Mouse (Mus musculus): Measurements from ENCODE around the gene Ptpro. TPM values are rescaled to one million over a fixed set of nuclear protein-coding genes. Genes with fewer than 3 reads are reported as not detected.

The Ptpro gene
- polyA plus RNA-seq, 1 experiment from 2014 or later, result 16.0 TPM

- H3K27ac ChIP-seq (ENCODE audit: low read depth, low read length), result no peak overlapping the region
- DNase-seq (ENCODE audit: low spot score) (no peak), ATAC-seq (ENCODE audit: low FRiP score) (no peak)
- no peak overlapping the region for H3K9ac ChIP-seq (ENCODE audit: low read depth, low read length)
- H3K4me1 ChIP-seq (replicated peaks; ENCODE audit: control insufficient read depth, insufficient read depth, low read length), result no peaks in the 10 kb centered on the region
- 71% methylated on average over 4 of the region's 4 CpGs for WGBS
- no peaks in the 10 kb centered on the region for H3K9me3 ChIP-seq (ENCODE audit: control insufficient read depth, low read length)
- no peak overlapping the region for H3K4me3 ChIP-seq (ENCODE audit: low read depth, low read length)
- H3K36me3 ChIP-seq (ENCODE audit: control insufficient read depth, insufficient read depth, low read length), result no peaks in the 10 kb centered on the region
- no peak overlapping the region for H3K4me2 ChIP-seq (replicated peaks; ENCODE audit: low read depth, low read length)
- no peaks in the 10 kb centered on the region for H3K27me3 ChIP-seq (ENCODE audit: control insufficient read depth, insufficient read depth, low read length)
Observed at GRCm38 (mm10) chr6:137315265-137315664, 63.1 kb downstream of the Ptpro start.

GRCm38 (mm10) chr6:137316358-137316757 is 64.2 kb downstream of the Ptpro start:
- H3K4me2 ChIP-seq (replicated peaks; ENCODE audit: low read depth, low read length), result no peak overlapping the region
- no peak overlapping the region for H3K27ac ChIP-seq (ENCODE audit: low read depth, low read length)
- H3K4me3 ChIP-seq (ENCODE audit: low read depth, low read length), result no peak overlapping the region
- H3K9me3 ChIP-seq (ENCODE audit: control insufficient read depth, low read length), result no peaks in the 10 kb centered on the region
- 93% methylated on average over 6 of the region's 6 CpGs for WGBS
- DNase-seq (ENCODE audit: low spot score) (no peak), ATAC-seq (ENCODE audit: low FRiP score) (no peak)
- H3K27me3 ChIP-seq (ENCODE audit: control insufficient read depth, insufficient read depth, low read length), result no peaks in the 10 kb centered on the region
- H3K4me1 ChIP-seq (replicated peaks; ENCODE audit: control insufficient read depth, insufficient read depth, low read length), result no peaks in the 10 kb centered on the region
- H3K9ac ChIP-seq (ENCODE audit: low read depth, low read length), result no peak overlapping the region
- H3K36me3 ChIP-seq (ENCODE audit: control insufficient read depth, insufficient read depth, low read length), result no peaks in the 10 kb centered on the region

- H3K4me2 ChIP-seq (replicated peaks; ENCODE audit: low read depth, low read length), result no peak overlapping the region
- no peaks in the 10 kb centered on the region for H3K27me3 ChIP-seq (ENCODE audit: control insufficient read depth, insufficient read depth, low read length)
- no peak for ATAC-seq (ENCODE audit: low FRiP score)
- no peaks in the 10 kb centered on the region for H3K9me3 ChIP-seq (ENCODE audit: control insufficient read depth, low read length)
- no peak overlapping the region for H3K4me3 ChIP-seq (ENCODE audit: low read depth, low read length)
- DNase-seq (ENCODE audit: low spot score), result no peak
- no peak overlapping the region for H3K27ac ChIP-seq (ENCODE audit: low read depth, low read length)
- no peaks in the 10 kb centered on the region for H3K36me3 ChIP-seq (ENCODE audit: control insufficient read depth, insufficient read depth, low read length)
- H3K4me1 ChIP-seq (replicated peaks; ENCODE audit: control insufficient read depth, insufficient read depth, low read length), result no peaks in the 10 kb centered on the region
- WGBS, result 94% methylated on average over 6 of the region's 6 CpGs
- H3K9ac ChIP-seq (ENCODE audit: low read depth, low read length), result no peak overlapping the region
Observed at GRCm38 (mm10) chr6:137317509-137317908, 65.4 kb downstream of the Ptpro start.

GRCm38 (mm10) chr6:137318242-137318861 is 66.2 kb downstream of the Ptpro start:
- H3K9me3 ChIP-seq (ENCODE audit: control insufficient read depth, low read length), result no peaks in the 10 kb centered on the region
- DNase-seq (ENCODE audit: low spot score), result no peak
- no peaks in the 10 kb centered on the region for H3K36me3 ChIP-seq (ENCODE audit: control insufficient read depth, insufficient read depth, low read length)
- no peak overlapping the region for H3K9ac ChIP-seq (ENCODE audit: low read depth, low read length)
- H3K4me1 ChIP-seq (replicated peaks; ENCODE audit: control insufficient read depth, insufficient read depth, low read length), result no peaks in the 10 kb centered on the region
- no peak overlapping the region for H3K4me2 ChIP-seq (replicated peaks; ENCODE audit: low read depth, low read length)
- ATAC-seq (ENCODE audit: low FRiP score), result no peak
- no peak overlapping the region for H3K27ac ChIP-seq (ENCODE audit: low read depth, low read length)
- H3K4me3 ChIP-seq (ENCODE audit: low read depth, low read length), result no peak overlapping the region
- H3K27me3 ChIP-seq (ENCODE audit: control insufficient read depth, insufficient read depth, low read length), result no peaks in the 10 kb centered on the region
- 94% methylated on average over 12 of the region's 12 CpGs for WGBS

GRCm38 (mm10) chr6:137319658-137320057 is 67.5 kb downstream of the Ptpro start:
- 13% methylated on average over 1 of the region's 1 CpGs for WGBS
- no peak overlapping the region for H3K9ac ChIP-seq (ENCODE audit: low read depth, low read length)
- no peak overlapping the region for H3K4me3 ChIP-seq (ENCODE audit: low read depth, low read length)
- no peaks in the 10 kb centered on the region for H3K36me3 ChIP-seq (ENCODE audit: control insufficient read depth, insufficient read depth, low read length)
- no peaks in the 10 kb centered on the region for H3K27me3 ChIP-seq (ENCODE audit: control insufficient read depth, insufficient read depth, low read length)
- H3K9me3 ChIP-seq (ENCODE audit: control insufficient read depth, low read length), result no peaks in the 10 kb centered on the region
- ATAC-seq (ENCODE audit: low FRiP score) (no peak), DNase-seq (ENCODE audit: low spot score) (no peak)
- no peaks in the 10 kb centered on the region for H3K4me1 ChIP-seq (replicated peaks; ENCODE audit: control insufficient read depth, insufficient read depth, low read length)
- no peak overlapping the region for H3K4me2 ChIP-seq (replicated peaks; ENCODE audit: low read depth, low read length)
- no peak overlapping the region for H3K27ac ChIP-seq (ENCODE audit: low read depth, low read length)

- 74% methylated on average over 9 of the region's 9 CpGs for WGBS
- ATAC-seq (ENCODE audit: low FRiP score) (no peak), DNase-seq (ENCODE audit: low spot score) (peak; percentile 9)
- no peaks in the 10 kb centered on the region for H3K36me3 ChIP-seq (ENCODE audit: control insufficient read depth, insufficient read depth, low read length)
- no peaks in the 10 kb centered on the region for H3K27me3 ChIP-seq (ENCODE audit: control insufficient read depth, insufficient read depth, low read length)
- H3K4me1 ChIP-seq (replicated peaks; ENCODE audit: control insufficient read depth, insufficient read depth, low read length), result no peaks in the 10 kb centered on the region; the same call in 1 of the 2 replicates
- no peak overlapping the region for H3K4me3 ChIP-seq (ENCODE audit: low read depth, low read length)
- H3K27ac ChIP-seq (ENCODE audit: low read depth, low read length), result no peak overlapping the region
- no peak overlapping the region for H3K4me2 ChIP-seq (replicated peaks; ENCODE audit: low read depth, low read length)
- H3K9ac ChIP-seq (ENCODE audit: low read depth, low read length), result no peak overlapping the region
- no peaks in the 10 kb centered on the region for H3K9me3 ChIP-seq (ENCODE audit: control insufficient read depth, low read length)
Observed at GRCm38 (mm10) chr6:137327718-137328117, 75.6 kb downstream of the Ptpro start.

- no peaks in the 10 kb centered on the region for H3K27me3 ChIP-seq (ENCODE audit: control insufficient read depth, insufficient read depth, low read length)
- H3K4me3 ChIP-seq (ENCODE audit: low read depth, low read length), result no peak overlapping the region
- H3K36me3 ChIP-seq (ENCODE audit: control insufficient read depth, insufficient read depth, low read length), result no peaks in the 10 kb centered on the region
- H3K9me3 ChIP-seq (ENCODE audit: control insufficient read depth, low read length), result no peaks in the 10 kb centered on the region
- H3K27ac ChIP-seq (ENCODE audit: low read depth, low read length), result no peak overlapping the region
- H3K9ac ChIP-seq (ENCODE audit: low read depth, low read length), result no peak overlapping the region
- DNase-seq (ENCODE audit: low spot score), result no peak
- no peak overlapping the region for H3K4me2 ChIP-seq (replicated peaks; ENCODE audit: low read depth, low read length)
- no peak for ATAC-seq (ENCODE audit: low FRiP score)
- WGBS, result 69% methylated on average over 4 of the region's 4 CpGs
- H3K4me1 ChIP-seq (replicated peaks; ENCODE audit: control insufficient read depth, insufficient read depth, low read length), result no peaks in the 10 kb centered on the region; the same call in 1 of the 2 replicates
Observed at GRCm38 (mm10) chr6:137328228-137328627, 76.1 kb downstream of the Ptpro start.

- Histone ChIP-seq H3K4me3 (ENCODE audit: low read depth, low read length) (no peak overlapping the region), H3K27ac (ENCODE audit: low read depth, low read length) (no peak overlapping the region), H3K27me3 (ENCODE audit: control insufficient read depth, insufficient read depth, low read length) (no peaks in the 10 kb centered on the region), H3K9ac (ENCODE audit: low read depth, low read length) (no peak overlapping the region), H3K9me3 (ENCODE audit: control insufficient read depth, low read length) (no peaks in the 10 kb centered on the region), H3K4me2 (replicated peaks; ENCODE audit: low read depth, low read length) (no peak overlapping the region), H3K4me1 (replicated peaks; ENCODE audit: control insufficient read depth, insufficient read depth, low read length) (no peaks in the 10 kb centered on the region; the same call in 1 of the 2 replicates), H3K36me3 (ENCODE audit: control insufficient read depth, insufficient read depth, low read length) (no peaks in the 10 kb centered on the region)
- 78% methylated on average over 5 of the region's 5 CpGs for WGBS
- no peak for DNase-seq (ENCODE audit: low spot score)
- no peak for ATAC-seq (ENCODE audit: low FRiP score)
Observed at GRCm38 (mm10) chr6:137330782-137331181, 78.7 kb downstream of the Ptpro start.

- no peak overlapping the region for H3K9ac ChIP-seq (ENCODE audit: low read depth, low read length)
- H3K36me3 ChIP-seq (ENCODE audit: control insufficient read depth, insufficient read depth, low read length), result no peaks in the 10 kb centered on the region
- no peaks in the 10 kb centered on the region for H3K9me3 ChIP-seq (ENCODE audit: control insufficient read depth, low read length)
- no peak overlapping the region for H3K4me3 ChIP-seq (ENCODE audit: low read depth, low read length)
- no peaks in the 10 kb centered on the region for H3K27me3 ChIP-seq (ENCODE audit: control insufficient read depth, insufficient read depth, low read length)
- ATAC-seq (ENCODE audit: low FRiP score) (no peak), DNase-seq (ENCODE audit: low spot score) (no peak)
- H3K4me1 ChIP-seq (replicated peaks; ENCODE audit: control insufficient read depth, insufficient read depth, low read length), result no peaks in the 10 kb centered on the region; the same call in 1 of the 2 replicates
- WGBS, result 83% methylated on average over 3 of the region's 3 CpGs
- H3K27ac ChIP-seq (ENCODE audit: low read depth, low read length), result no peak overlapping the region
- no peak overlapping the region for H3K4me2 ChIP-seq (replicated peaks; ENCODE audit: low read depth, low read length)
Observed at GRCm38 (mm10) chr6:137331826-137332225, 79.7 kb downstream of the Ptpro start.

All from hindbrain, embryonic 11.5 days (tissue).